Mouse (Mus musculus): ENCODE results near the gene Mical3. TPM values are rescaled to one million over a fixed set of nuclear protein-coding genes. Genes with fewer than 3 reads are reported as not detected.

Mical3 gene
- polyA plus RNA-seq, 1 experiment, result 16.2 TPM

GRCm38 (mm10) chr6:121159616-121160015 is 28.8 kb upstream of the Mical3 start:
- H3K4me3 ChIP-seq (ENCODE audit: control insufficient read depth, insufficient read depth, low read length), result no peak overlapping the region
- H3K4me1 ChIP-seq (replicated peaks; ENCODE audit: control insufficient read depth, insufficient read depth, low read length), result no peaks in the 10 kb centered on the region
- H3K36me3 ChIP-seq (ENCODE audit: control insufficient read depth, insufficient read depth, low read length), result no peaks in the 10 kb centered on the region
- 93% methylated on average over 5 of the region's 5 CpGs for WGBS
- no peak for DNase-seq
- H3K27ac ChIP-seq (ENCODE audit: control insufficient read depth, insufficient read depth, low read length), result no peak overlapping the region
- TF ChIP-seq CTCF (IDR thresholded peaks at IDR 0.05; ENCODE audit: borderline replicate concordance, control insufficient read depth, extremely low read depth, insufficient read depth, low read length, poor library complexity), result no peak
- no peak for TF ChIP-seq POLR2A (IDR thresholded peaks at IDR 0.05; ENCODE audit: control insufficient read depth, extremely low read depth, insufficient read depth, low read length, poor library complexity)
- no peaks in the 10 kb centered on the region for H3K27me3 ChIP-seq (ENCODE audit: control insufficient read depth, insufficient read depth, low read length)

GRCm38 (mm10) chr6:121156030-121156429 is 25.2 kb upstream of the Mical3 start:
- no peaks in the 10 kb centered on the region for H3K4me1 ChIP-seq (replicated peaks; ENCODE audit: control insufficient read depth, insufficient read depth, low read length)
- WGBS, result 87% methylated on average over 2 of the region's 2 CpGs
- no peaks in the 10 kb centered on the region for H3K36me3 ChIP-seq (ENCODE audit: control insufficient read depth, insufficient read depth, low read length)
- H3K27ac ChIP-seq (ENCODE audit: control insufficient read depth, insufficient read depth, low read length), result no peak overlapping the region
- TF ChIP-seq POLR2A (IDR thresholded peaks at IDR 0.05; ENCODE audit: control insufficient read depth, extremely low read depth, insufficient read depth, low read length, poor library complexity) (no peak), CTCF (IDR thresholded peaks at IDR 0.05; ENCODE audit: borderline replicate concordance, control insufficient read depth, extremely low read depth, insufficient read depth, low read length, poor library complexity) (no peak)
- H3K4me3 ChIP-seq (ENCODE audit: control insufficient read depth, insufficient read depth, low read length), result no peak overlapping the region
- no peaks in the 10 kb centered on the region for H3K27me3 ChIP-seq (ENCODE audit: control insufficient read depth, insufficient read depth, low read length)
- no peak for DNase-seq

GRCm38 (mm10) chr6:121154451-121155300 is 23.9 kb upstream of the Mical3 start:
- 94% methylated on average over 16 of the region's 16 CpGs for WGBS
- TF ChIP-seq POLR2A (IDR thresholded peaks at IDR 0.05; ENCODE audit: control insufficient read depth, extremely low read depth, insufficient read depth, low read length, poor library complexity), result no peak
- TF ChIP-seq CTCF (IDR thresholded peaks at IDR 0.05; ENCODE audit: borderline replicate concordance, control insufficient read depth, extremely low read depth, insufficient read depth, low read length, poor library complexity), result no peak

GRCm38 (mm10) chr6:121153177-121153576 is 22.4 kb upstream of the Mical3 start:
- H3K36me3 ChIP-seq (ENCODE audit: control insufficient read depth, insufficient read depth, low read length), result no peaks in the 10 kb centered on the region
- TF ChIP-seq POLR2A (IDR thresholded peaks at IDR 0.05; ENCODE audit: control insufficient read depth, extremely low read depth, insufficient read depth, low read length, poor library complexity) (no peak), CTCF (IDR thresholded peaks at IDR 0.05; ENCODE audit: borderline replicate concordance, control insufficient read depth, extremely low read depth, insufficient read depth, low read length, poor library complexity) (no peak)
- no peaks in the 10 kb centered on the region for H3K4me1 ChIP-seq (replicated peaks; ENCODE audit: control insufficient read depth, insufficient read depth, low read length)
- WGBS, result 94% methylated on average over 8 of the region's 8 CpGs
- no peak for DNase-seq
- H3K27ac ChIP-seq (ENCODE audit: control insufficient read depth, insufficient read depth, low read length), result no peak overlapping the region
- H3K4me3 ChIP-seq (ENCODE audit: control insufficient read depth, insufficient read depth, low read length), result no peak overlapping the region
- no peaks in the 10 kb centered on the region for H3K27me3 ChIP-seq (ENCODE audit: control insufficient read depth, insufficient read depth, low read length)

More at GRCm38 (mm10) chr6:121154451-121155300, 23.9 kb upstream of the Mical3 start:
- Histone ChIP-seq H3K27me3 (ENCODE audit: control insufficient read depth, insufficient read depth, low read length) (no peaks in the 10 kb centered on the region), H3K27ac (ENCODE audit: control insufficient read depth, insufficient read depth, low read length) (no peak overlapping the region), H3K4me3 (ENCODE audit: control insufficient read depth, insufficient read depth, low read length) (no peak overlapping the region), H3K4me1 (replicated peaks; ENCODE audit: control insufficient read depth, insufficient read depth, low read length) (no peaks in the 10 kb centered on the region), H3K36me3 (ENCODE audit: control insufficient read depth, insufficient read depth, low read length) (no peaks in the 10 kb centered on the region)
- no peak for DNase-seq

- DNase-seq, result no peak
- Histone ChIP-seq H3K36me3 (ENCODE audit: control insufficient read depth, insufficient read depth, low read length) (no peaks in the 10 kb centered on the region), H3K4me3 (ENCODE audit: control insufficient read depth, insufficient read depth, low read length) (no peak overlapping the region), H3K27me3 (ENCODE audit: control insufficient read depth, insufficient read depth, low read length) (no peaks in the 10 kb centered on the region), H3K4me1 (replicated peaks; ENCODE audit: control insufficient read depth, insufficient read depth, low read length) (no peaks in the 10 kb centered on the region), H3K27ac (ENCODE audit: control insufficient read depth, insufficient read depth, low read length) (no peak overlapping the region)
- no peak for TF ChIP-seq POLR2A (IDR thresholded peaks at IDR 0.05; ENCODE audit: control insufficient read depth, extremely low read depth, insufficient read depth, low read length, poor library complexity)
- TF ChIP-seq CTCF (IDR thresholded peaks at IDR 0.05; ENCODE audit: borderline replicate concordance, control insufficient read depth, extremely low read depth, insufficient read depth, low read length, poor library complexity), result no peak
- WGBS, result 88% methylated on average over 6 of the region's 6 CpGs
These were observed 20.9 kb upstream of the Mical3 start for GRCm38 (mm10) chr6:121151732-121152131.

GRCm38 (mm10) chr6:121150126-121150525 is 19.3 kb upstream of the Mical3 start:
- WGBS, result 98% methylated on average over 8 of the region's 8 CpGs
- H3K27me3 ChIP-seq (ENCODE audit: control insufficient read depth, insufficient read depth, low read length), result no peaks in the 10 kb centered on the region
- H3K36me3 ChIP-seq (ENCODE audit: control insufficient read depth, insufficient read depth, low read length), result no peaks in the 10 kb centered on the region
- DNase-seq, result no peak
- no peak overlapping the region for H3K27ac ChIP-seq (ENCODE audit: control insufficient read depth, insufficient read depth, low read length)
- no peak overlapping the region for H3K4me3 ChIP-seq (ENCODE audit: control insufficient read depth, insufficient read depth, low read length)
- no peaks in the 10 kb centered on the region for H3K4me1 ChIP-seq (replicated peaks; ENCODE audit: control insufficient read depth, insufficient read depth, low read length)
- no peak for TF ChIP-seq POLR2A (IDR thresholded peaks at IDR 0.05; ENCODE audit: control insufficient read depth, extremely low read depth, insufficient read depth, low read length, poor library complexity)
- no peak for TF ChIP-seq CTCF (IDR thresholded peaks at IDR 0.05; ENCODE audit: borderline replicate concordance, control insufficient read depth, extremely low read depth, insufficient read depth, low read length, poor library complexity)

Measured in thymus, adult 2 months (tissue).